In the genomic region with DNA sequence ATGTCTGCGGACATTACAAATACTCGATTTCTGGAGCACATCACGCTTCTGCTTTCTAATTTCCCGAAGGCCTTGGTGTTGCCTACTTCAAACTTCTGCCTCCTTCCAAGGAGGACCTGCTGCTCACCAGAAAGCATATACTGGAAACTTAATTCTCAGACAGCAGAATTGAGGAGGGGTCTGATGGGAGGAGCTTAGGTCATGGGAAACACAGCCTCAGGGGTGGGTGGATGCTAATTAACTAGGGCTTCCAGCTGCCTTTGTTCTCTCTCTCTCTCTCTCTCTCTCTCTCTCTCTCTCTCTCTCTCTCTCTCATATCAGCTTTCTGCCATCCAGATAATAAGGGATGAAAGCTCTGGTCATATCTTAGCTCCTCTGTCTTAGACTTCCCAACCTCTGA, we compare ENCODE assay signal across 14 mouse cellular contexts. TPM values are rescaled to one million over a fixed set of nuclear protein-coding genes. Genes with fewer than 3 reads are reported as not detected.
"Had no signal": no experiment of that assay in that cellular context is flagged by ENCODE, and none has a peak within 500 bp of the region (broad histone marks: within the 10 kb centered on the region; RNA-seq: fewer than 3 reads in every experiment).

No protein-coding gene starts in this region.

- ATAC-seq: intestine, embryonic 16.5 days; lung, postnatal 0 days had no signal

- H3K4me2 ChIP-seq: kidney, embryonic 15.5 days; limb, embryonic 13.5 days; liver, embryonic 15.5 days had no signal

- H3K4me1 ChIP-seq: liver, embryonic 15.5 days had no signal

- H3K4me3 ChIP-seq: kidney, embryonic 15.5 days; limb, embryonic 13.5 days; liver, embryonic 15.5 days; megakaryocyte, embryonic 14.5 days had no signal

- DNase-seq: kidney, adult 2 months; kidney, postnatal 14 days; left cerebral cortex, postnatal 4 days; lung, adult 2 months; thymus, postnatal 14 days had no signal

- H3K9ac ChIP-seq: kidney, embryonic 15.5 days; limb, embryonic 13.5 days; liver, embryonic 15.5 days had no signal

- H3K9me3 ChIP-seq: kidney, embryonic 15.5 days; limb, embryonic 13.5 days; liver, embryonic 15.5 days had no signal

- H3K36me3 ChIP-seq: kidney, embryonic 15.5 days; limb, embryonic 13.5 days; liver, embryonic 15.5 days had no signal

- H3K27ac ChIP-seq: kidney, embryonic 15.5 days; limb, embryonic 13.5 days; liver, embryonic 15.5 days; macrophage; stomach, postnatal 0 days had no signal

RNA-seq across cellular contexts. Expression of a gene that starts 5.6 kb away (rescaled TPM):
- polyA plus RNA-seq: liver, adult 2 months; macrophage had no signal
